Mouse (Mus musculus) layer of hippocampus, postnatal 36 days (tissue): Measurements from ENCODE around the gene Podxl2. TPM values are rescaled to one million over a fixed set of nuclear protein-coding genes. Genes with fewer than 3 reads are reported as not detected.

Source experiments
- DNase-seq, 2 experiments: peaks; one replicate each; pipeline ENCODE4 v3.0.0; 2022
- total RNA-seq, 2 experiments: library from RNA; stranded (reverse); gene quantifications; 2 replicates each; pipeline ENCODE4 v1.2.3; 2021

Podxl2 gene
- total RNA-seq, 2 experiments from 2014 or later = 159 to 169 TPM

DNA sequence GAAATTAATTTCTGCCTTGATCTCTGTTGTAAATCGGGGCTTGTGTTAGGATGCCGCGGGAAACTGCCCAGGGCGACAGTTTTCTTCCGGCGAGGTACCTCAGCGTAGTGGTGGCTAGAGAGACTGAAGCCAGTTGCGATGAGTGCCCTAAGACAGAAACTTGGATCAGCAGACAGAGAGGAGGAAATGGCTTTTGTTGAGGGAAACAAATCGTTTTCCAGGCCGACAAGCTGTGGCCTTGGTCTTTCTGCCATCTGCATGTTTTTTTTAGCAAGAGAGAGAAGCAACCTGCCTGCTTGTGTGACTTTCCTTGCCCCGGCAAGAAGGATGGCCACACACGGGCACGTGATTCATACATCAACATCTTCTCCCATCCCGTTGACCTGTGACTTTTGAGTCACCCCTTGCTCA lies 80.3 kb downstream of the Podxl2 start:
- no peak for DNase-seq

DNA sequence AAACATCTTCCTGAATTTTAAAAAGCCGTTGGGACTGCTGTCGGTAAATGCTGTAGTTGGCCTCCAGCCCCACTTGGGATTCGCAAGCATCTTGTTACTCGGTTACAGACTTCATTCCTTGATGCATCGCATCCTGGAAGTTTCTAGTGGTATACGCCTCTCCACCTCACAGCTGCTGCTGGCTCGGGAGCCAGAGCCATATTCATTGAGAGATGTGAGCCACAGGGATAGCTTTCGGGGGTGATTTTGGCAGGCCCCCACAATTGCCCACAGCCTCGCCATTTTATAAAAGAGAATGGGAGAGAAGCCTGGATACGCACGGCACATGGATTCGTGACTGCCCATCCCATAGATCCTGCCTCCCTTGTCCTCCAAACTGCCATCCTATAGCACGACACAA lies 81.0 kb downstream of the Podxl2 start:
- DNase-seq = no peak

DNA sequence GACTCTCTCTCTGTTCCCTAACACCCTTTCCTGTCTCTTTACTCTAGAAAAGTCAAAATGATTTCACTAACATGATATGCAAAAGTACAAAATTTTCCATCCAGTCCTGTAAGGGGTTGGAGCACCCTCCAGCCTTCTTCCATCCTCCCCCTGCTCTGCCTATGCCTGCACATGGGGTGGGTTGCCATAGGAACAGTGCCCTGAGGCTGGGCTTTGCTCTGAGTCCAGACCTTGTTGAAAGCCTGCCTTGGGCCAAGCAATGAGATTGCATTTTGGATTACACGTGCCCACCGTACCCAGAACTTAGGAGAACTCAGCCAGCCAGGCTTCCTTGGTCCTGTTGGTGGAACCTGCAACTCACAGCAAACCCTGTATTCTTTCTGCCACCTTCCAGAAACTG lies 81.6 kb downstream of the Podxl2 start:
- DNase-seq = no peak

Other genes starting within 250 kb of the Podxl2 start
- under 1 TPM; 0.30 to 0.33 TPM for gene Kbtbd12, start 237.1 kb downstream of the Podxl2 start, total RNA-seq
- 100 to 1,000 TPM; 178 to 181 TPM for gene Mgll, start 150.6 kb downstream of the Podxl2 start, total RNA-seq
- gene Abtb1, start 33.1 kb downstream of the Podxl2 start, total RNA-seq = 10 to 100 TPM; 29.7 to 30.6 TPM
- 1 to 10 TPM; 4.5 to 5.1 TPM for gene Mcm2, start 23.7 kb upstream of the Podxl2 start, total RNA-seq
- gene Tpra1, start 27.2 kb upstream of the Podxl2 start, total RNA-seq = 10 to 100 TPM; 45.8 to 48.5 TPM